Mouse (Mus musculus): ENCODE results near the gene Syk.

- no peak for TF ChIP-seq EP300 (IDR thresholded peaks at IDR 0.05; ENCODE audit: low read depth)
- no peak for TF ChIP-seq CTCF (IDR thresholded peaks at IDR 0.05; ENCODE audit: low read depth)
Observed at GRCm38 (mm10) chr13:52613266-52613665, 30.3 kb downstream of the Syk start.
